Mouse (Mus musculus): ENCODE measurements around the gene Sh2d1a. TPM values are rescaled to one million over a fixed set of nuclear protein-coding genes. Genes with fewer than 3 reads are reported as not detected.
A peak's percentile ranks its signal among the peaks of the same experiment; 100 is the strongest.

The Sh2d1a gene
- polyA plus RNA-seq, 1 experiment from 2014 or later = 0.08 TPM

DNA sequence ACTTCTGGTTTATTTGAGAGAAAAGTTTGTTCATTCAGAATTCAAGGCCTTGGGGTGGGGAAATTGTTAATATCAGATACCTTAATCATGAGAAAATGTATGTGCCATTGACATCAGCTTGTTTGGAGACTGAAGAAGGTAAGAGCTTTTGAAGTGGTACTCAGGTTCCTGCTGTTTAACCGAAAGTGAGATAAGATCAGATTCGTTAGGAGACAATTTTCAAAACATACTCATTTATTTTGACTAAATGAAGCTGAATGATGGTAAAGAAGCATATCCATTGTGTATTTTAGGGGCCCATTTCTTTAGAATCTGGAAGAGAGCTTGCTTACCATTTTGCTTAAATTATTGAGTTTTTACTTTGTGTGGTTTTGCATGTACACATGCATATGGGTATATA lies 8.9 kb downstream of the Sh2d1a start:
- 73% methylated on average over 2 of the region's 2 CpGs for WGBS
- H3K9me3 ChIP-seq (ENCODE audit: control insufficient read depth) = no peaks in the 10 kb centered on the region
- no peak overlapping the region for H3K27ac ChIP-seq (ENCODE audit: low read depth, low read length)
- H3K4me2 ChIP-seq (replicated peaks; ENCODE audit: low read depth) = no peak overlapping the region
- no peak for TF ChIP-seq CTCF (IDR thresholded peaks at IDR 0.05; ENCODE audit: low read depth)
- H3K27me3 ChIP-seq (replicated peaks; ENCODE audit: control insufficient read depth, insufficient read depth, low read length) = no peaks in the 10 kb centered on the region
- no peaks in the 10 kb centered on the region for H3K36me3 ChIP-seq (ENCODE audit: control insufficient read depth, insufficient read depth)
- no peaks in the 10 kb centered on the region for H3K4me1 ChIP-seq (replicated peaks; ENCODE audit: control insufficient read depth, insufficient read depth, low read length)
- no peak overlapping the region for H3K4me3 ChIP-seq (ENCODE audit: low read depth, low read length)
- no peak for ATAC-seq
- H3K9ac ChIP-seq (ENCODE audit: low read depth, low read length) = no peak overlapping the region

- ATAC-seq = no peak
- peak; percentile 50 for TF ChIP-seq CTCF (IDR thresholded peaks at IDR 0.05; ENCODE audit: low read depth)
- no peak overlapping the region for H3K4me3 ChIP-seq (ENCODE audit: low read depth, low read length)
- no peaks in the 10 kb centered on the region for H3K4me1 ChIP-seq (replicated peaks; ENCODE audit: control insufficient read depth, insufficient read depth, low read length)
- no peak overlapping the region for H3K4me2 ChIP-seq (replicated peaks; ENCODE audit: low read depth)
- no peak overlapping the region for H3K9ac ChIP-seq (ENCODE audit: low read depth, low read length)
- H3K36me3 ChIP-seq (ENCODE audit: control insufficient read depth, insufficient read depth) = no peaks in the 10 kb centered on the region
- H3K27ac ChIP-seq (ENCODE audit: low read depth, low read length) = no peak overlapping the region
- H3K9me3 ChIP-seq (ENCODE audit: control insufficient read depth) = no peaks in the 10 kb centered on the region
- no peaks in the 10 kb centered on the region for H3K27me3 ChIP-seq (replicated peaks; ENCODE audit: control insufficient read depth, insufficient read depth, low read length)
Observed at GRCm38 (mm10) chrX:42512567-42512966, 10.3 kb downstream of the Sh2d1a start.

GRCm38 (mm10) chrX:42522868-42523267 lies 20.6 kb downstream of the Sh2d1a start:
- H3K9me3 ChIP-seq (ENCODE audit: control insufficient read depth) = no peaks in the 10 kb centered on the region
- H3K9ac ChIP-seq (ENCODE audit: low read depth, low read length) = no peak overlapping the region
- no peak overlapping the region for H3K27ac ChIP-seq (ENCODE audit: low read depth, low read length)
- no peak for TF ChIP-seq CTCF (IDR thresholded peaks at IDR 0.05; ENCODE audit: low read depth)
- no peak for ATAC-seq
- H3K27me3 ChIP-seq (replicated peaks; ENCODE audit: control insufficient read depth, insufficient read depth, low read length) = no peaks in the 10 kb centered on the region
- H3K4me3 ChIP-seq (ENCODE audit: low read depth, low read length) = no peak overlapping the region
- H3K36me3 ChIP-seq (ENCODE audit: control insufficient read depth, insufficient read depth) = no peaks in the 10 kb centered on the region
- H3K4me1 ChIP-seq (replicated peaks; ENCODE audit: control insufficient read depth, insufficient read depth, low read length) = no peaks in the 10 kb centered on the region
- no peak overlapping the region for H3K4me2 ChIP-seq (replicated peaks; ENCODE audit: low read depth)
- 87% methylated on average over 2 of the region's 2 CpGs for WGBS

DNA sequence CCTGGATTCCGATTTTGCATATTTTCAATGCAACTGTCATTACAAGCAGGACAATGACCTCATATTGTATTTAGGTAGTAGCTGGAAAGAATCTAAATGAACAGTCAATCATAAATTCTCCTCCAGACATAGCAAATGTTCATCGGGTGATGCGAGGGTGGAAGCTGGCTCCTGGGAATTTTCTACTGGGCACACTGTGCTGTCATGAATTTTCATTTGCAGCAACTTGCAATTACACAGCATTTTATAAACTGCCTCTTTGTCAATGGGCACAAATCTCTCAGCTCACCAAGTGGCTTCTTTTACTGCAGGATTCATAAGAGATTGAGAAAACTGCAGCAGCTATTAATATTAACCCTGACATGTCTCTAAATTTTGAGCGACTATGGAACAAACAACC lies 28.4 kb downstream of the Sh2d1a start:
- TF ChIP-seq CTCF (IDR thresholded peaks at IDR 0.05; ENCODE audit: low read depth) = no peak
- H3K4me2 ChIP-seq (replicated peaks; ENCODE audit: low read depth) = no peak overlapping the region
- no peaks in the 10 kb centered on the region for H3K36me3 ChIP-seq (ENCODE audit: control insufficient read depth, insufficient read depth)
- no peaks in the 10 kb centered on the region for H3K27me3 ChIP-seq (replicated peaks; ENCODE audit: control insufficient read depth, insufficient read depth, low read length)
- ATAC-seq = no peak
- no peak overlapping the region for H3K27ac ChIP-seq (ENCODE audit: low read depth, low read length)
- H3K9ac ChIP-seq (ENCODE audit: low read depth, low read length) = no peak overlapping the region
- H3K9me3 ChIP-seq (ENCODE audit: control insufficient read depth) = no peaks in the 10 kb centered on the region
- 82% methylated on average over 4 of the region's 4 CpGs for WGBS
- no peak overlapping the region for H3K4me3 ChIP-seq (ENCODE audit: low read depth, low read length)
- no peaks in the 10 kb centered on the region for H3K4me1 ChIP-seq (replicated peaks; ENCODE audit: control insufficient read depth, insufficient read depth, low read length)

GRCm38 (mm10) chrX:42540030-42540755 lies 37.9 kb downstream of the Sh2d1a start:
- Histone ChIP-seq H3K27ac (ENCODE audit: low read depth, low read length) (no peak overlapping the region), H3K27me3 (replicated peaks; ENCODE audit: control insufficient read depth, insufficient read depth, low read length) (no peaks in the 10 kb centered on the region), H3K4me1 (replicated peaks; ENCODE audit: control insufficient read depth, insufficient read depth, low read length) (no peaks in the 10 kb centered on the region), H3K9ac (ENCODE audit: low read depth, low read length) (no peak overlapping the region), H3K9me3 (ENCODE audit: control insufficient read depth) (no peaks in the 10 kb centered on the region), H3K4me2 (replicated peaks; ENCODE audit: low read depth) (peak overlapping the region; percentile 56), H3K4me3 (ENCODE audit: low read depth, low read length) (peak overlapping the region; percentile 34), H3K36me3 (ENCODE audit: control insufficient read depth, insufficient read depth) (no peaks in the 10 kb centered on the region)
- no peak for TF ChIP-seq CTCF (IDR thresholded peaks at IDR 0.05; ENCODE audit: low read depth)
- ATAC-seq = no peak
- 33% methylated on average over 3 of the region's 3 CpGs for whole genome bisulfite sequencing

GRCm38 (mm10) chrX:42540756-42541053 lies 38.5 kb downstream of the Sh2d1a start:
- Histone ChIP-seq H3K9me3 (ENCODE audit: control insufficient read depth) (no peaks in the 10 kb centered on the region), H3K36me3 (ENCODE audit: control insufficient read depth, insufficient read depth) (no peaks in the 10 kb centered on the region), H3K27ac (ENCODE audit: low read depth, low read length) (no peak overlapping the region), H3K4me3 (ENCODE audit: low read depth, low read length) (peak overlapping the region; percentile 34), H3K9ac (ENCODE audit: low read depth, low read length) (no peak overlapping the region), H3K27me3 (replicated peaks; ENCODE audit: control insufficient read depth, insufficient read depth, low read length) (no peaks in the 10 kb centered on the region), H3K4me1 (replicated peaks; ENCODE audit: control insufficient read depth, insufficient read depth, low read length) (no peaks in the 10 kb centered on the region), H3K4me2 (replicated peaks; ENCODE audit: low read depth) (peak overlapping the region; percentile 56)
- peak; percentile 81 for TF ChIP-seq CTCF (IDR thresholded peaks at IDR 0.05; ENCODE audit: low read depth)
- WGBS = 27% methylated on average over 5 of the region's 5 CpGs
- no peak for ATAC-seq

- 93% methylated on average over 1 of the region's 1 CpGs for WGBS
- Histone ChIP-seq H3K27me3 (replicated peaks; ENCODE audit: control insufficient read depth, insufficient read depth, low read length) (no peaks in the 10 kb centered on the region), H3K9ac (ENCODE audit: low read depth, low read length) (no peak overlapping the region), H3K27ac (ENCODE audit: low read depth, low read length) (no peak overlapping the region), H3K4me3 (ENCODE audit: low read depth, low read length) (no peak overlapping the region), H3K36me3 (ENCODE audit: control insufficient read depth, insufficient read depth) (no peaks in the 10 kb centered on the region), H3K4me2 (replicated peaks; ENCODE audit: low read depth) (no peak overlapping the region), H3K9me3 (ENCODE audit: control insufficient read depth) (no peaks in the 10 kb centered on the region), H3K4me1 (replicated peaks; ENCODE audit: control insufficient read depth, insufficient read depth, low read length) (no peaks in the 10 kb centered on the region)
- ATAC-seq = no peak
- TF ChIP-seq CTCF (IDR thresholded peaks at IDR 0.05; ENCODE audit: low read depth) = no peak
Observed at GRCm38 (mm10) chrX:42545076-42545475, 42.8 kb downstream of the Sh2d1a start.
